Mouse (Mus musculus): ENCODE results near the gene Rps6ka1. TPM values are rescaled to one million over a fixed set of nuclear protein-coding genes. Genes with fewer than 3 reads are reported as not detected.
"Not testable (repeated sequence)": the region's sequence is repeated elsewhere in the genome, so short reads cannot be mapped to it uniquely, and the experiment has no call there.

Gene Rps6ka1
- 10 to 100 TPM in 1 of 2 experiments, 1 to 10 TPM in 1; 9.6 to 11.3 TPM for total RNA-seq (2021)

GRCm38 (mm10) chr4:133887672-133888453, at the start of gene Rps6ka1:
Gene Rps6ka1, minus strand, starts transcription at chr4:133887797.
- peak; percentile 64 to 66 for DNase-seq

- no peak for DNase-seq
Measured at GRCm38 (mm10) chr4:133931785-133932184, 44.2 kb upstream of the Rps6ka1 start.

GRCm38 (mm10) chr4:133931349-133931748, 43.8 kb upstream of the Rps6ka1 start:
- no peak for DNase-seq

GRCm38 (mm10) chr4:133929278-133929670, 41.7 kb upstream of the Rps6ka1 start:
- DNase-seq, result no peak

- DNase-seq, result no peak
Measured at GRCm38 (mm10) chr4:133928576-133929277, 41.1 kb upstream of the Rps6ka1 start.

GRCm38 (mm10) chr4:133925204-133925603, 37.6 kb upstream of the Rps6ka1 start:
- no peak for DNase-seq

- no peak for DNase-seq
Measured at GRCm38 (mm10) chr4:133923743-133924142, 36.1 kb upstream of the Rps6ka1 start.

GRCm38 (mm10) chr4:133918093-133918825, 30.7 kb upstream of the Rps6ka1 start:
- not testable (repeated sequence) for DNase-seq

- no peak for DNase-seq
Measured at GRCm38 (mm10) chr4:133911983-133912382, 24.4 kb upstream of the Rps6ka1 start.

- DNase-seq, result peak; percentile 93 to 94
Measured at GRCm38 (mm10) chr4:133910236-133911211, 22.9 kb upstream of the Rps6ka1 start.

GRCm38 (mm10) chr4:133908051-133908450, 20.5 kb upstream of the Rps6ka1 start:
- no peak for DNase-seq

GRCm38 (mm10) chr4:133907086-133907485, 19.5 kb upstream of the Rps6ka1 start:
- no peak for DNase-seq

GRCm38 (mm10) chr4:133906336-133906735, 18.7 kb upstream of the Rps6ka1 start:
- not testable (repeated sequence) for DNase-seq

GRCm38 (mm10) chr4:133905167-133905566, 17.6 kb upstream of the Rps6ka1 start:
- no peak for DNase-seq

GRCm38 (mm10) chr4:133904326-133904725, 16.7 kb upstream of the Rps6ka1 start:
- no peak for DNase-seq

- no peak for DNase-seq
Measured at GRCm38 (mm10) chr4:133903372-133903771, 15.8 kb upstream of the Rps6ka1 start.

GRCm38 (mm10) chr4:133902510-133902909, 14.9 kb upstream of the Rps6ka1 start:
- no peak for DNase-seq

GRCm38 (mm10) chr4:133900887-133901286, 13.3 kb upstream of the Rps6ka1 start:
- DNase-seq, result no peak

- DNase-seq, result no peak
Measured at GRCm38 (mm10) chr4:133900352-133900751, 12.8 kb upstream of the Rps6ka1 start.

- no peak for DNase-seq
Measured at GRCm38 (mm10) chr4:133899241-133899800, 11.7 kb upstream of the Rps6ka1 start.

GRCm38 (mm10) chr4:133898151-133898550, 10.6 kb upstream of the Rps6ka1 start:
- no peak for DNase-seq
